Mouse (Mus musculus) left cerebral cortex, adult 18-20 months (tissue): ENCODE measurements around the gene Cdh23. TPM values are rescaled to one million over a fixed set of nuclear protein-coding genes. Genes with fewer than 3 reads are reported as not detected.
A peak's percentile ranks its signal among the peaks of the same experiment; 100 is the strongest.
"Not testable (repeated sequence)": the region's sequence is repeated elsewhere in the genome, so short reads cannot be mapped to it uniquely, and the experiment has no call there.

ENCODE experiments used
- DNase-seq, 2 experiments: peaks; one replicate each; pipeline ENCODE4 v3.0.0; 2021 to 2022; ENCODE audit warnings: low spot score in 2 of 2, mixed read lengths in 1 of 2
- total RNA-seq, 2 experiments: library from RNA; stranded (reverse); gene quantifications; 2 replicates each; pipeline ENCODE4 v1.2.3; 2021

Gene Cdh23
- total RNA-seq, 2 experiments from 2014 or later = 2.1 to 2.2 TPM

- not testable (repeated sequence) for DNase-seq
These were observed 16.0 kb upstream of the Cdh23 start for GRCm38 (mm10) chr10:60712299-60712698.

GRCm38 (mm10) chr10:60708837-60709236 is 12.5 kb upstream of the Cdh23 start:
- no peak for DNase-seq

GRCm38 (mm10) chr10:60706268-60706667 is 10.0 kb upstream of the Cdh23 start:
- DNase-seq = no peak

- no peak for DNase-seq
These were observed 8.8 kb upstream of the Cdh23 start for GRCm38 (mm10) chr10:60705134-60705533.

GRCm38 (mm10) chr10:60697775-60698174 is 1.5 kb upstream of the Cdh23 start:
- no peak for DNase-seq

- DNase-seq = peak; percentile 60 to 73
These were observed 685 bp upstream of the Cdh23 start for GRCm38 (mm10) chr10:60696975-60697374.

GRCm38 (mm10) chr10:60691671-60692390 is 4.5 kb downstream of the Cdh23 start:
- DNase-seq = no peak

- DNase-seq = no peak
These were observed 5.3 kb downstream of the Cdh23 start for GRCm38 (mm10) chr10:60690960-60691359.

- DNase-seq = no peak
These were observed 6.9 kb downstream of the Cdh23 start for GRCm38 (mm10) chr10:60689396-60689795.

GRCm38 (mm10) chr10:60687011-60687776 is 9.1 kb downstream of the Cdh23 start:
- DNase-seq = peak; percentile 57 to 70

- no peak for DNase-seq
These were observed 9.7 kb downstream of the Cdh23 start for GRCm38 (mm10) chr10:60686641-60686975.

GRCm38 (mm10) chr10:60685764-60686640 is 10.3 kb downstream of the Cdh23 start:
- no peak for DNase-seq

GRCm38 (mm10) chr10:60678926-60679325 is 17.4 kb downstream of the Cdh23 start:
- no peak for DNase-seq

- no peak for DNase-seq
These were observed 19.0 kb downstream of the Cdh23 start for GRCm38 (mm10) chr10:60677319-60677718.

GRCm38 (mm10) chr10:60670166-60670565 is 26.1 kb downstream of the Cdh23 start:
- no peak for DNase-seq

- DNase-seq = no peak
These were observed 27.7 kb downstream of the Cdh23 start for GRCm38 (mm10) chr10:60668591-60668990.

- DNase-seq = no peak
These were observed 35.3 kb downstream of the Cdh23 start for GRCm38 (mm10) chr10:60660986-60661385.

- DNase-seq = no peak
These were observed 36.8 kb downstream of the Cdh23 start for GRCm38 (mm10) chr10:60659450-60660020.

GRCm38 (mm10) chr10:60658176-60658575 is 38.1 kb downstream of the Cdh23 start:
- no peak for DNase-seq

GRCm38 (mm10) chr10:60653675-60654074 is 42.6 kb downstream of the Cdh23 start:
- DNase-seq = no peak

GRCm38 (mm10) chr10:60653106-60653505 is 43.2 kb downstream of the Cdh23 start:
- DNase-seq = no peak
